Mouse (Mus musculus): ENCODE results near the gene 1700067K01Rik.

Gene 1700067K01Rik

DNA sequence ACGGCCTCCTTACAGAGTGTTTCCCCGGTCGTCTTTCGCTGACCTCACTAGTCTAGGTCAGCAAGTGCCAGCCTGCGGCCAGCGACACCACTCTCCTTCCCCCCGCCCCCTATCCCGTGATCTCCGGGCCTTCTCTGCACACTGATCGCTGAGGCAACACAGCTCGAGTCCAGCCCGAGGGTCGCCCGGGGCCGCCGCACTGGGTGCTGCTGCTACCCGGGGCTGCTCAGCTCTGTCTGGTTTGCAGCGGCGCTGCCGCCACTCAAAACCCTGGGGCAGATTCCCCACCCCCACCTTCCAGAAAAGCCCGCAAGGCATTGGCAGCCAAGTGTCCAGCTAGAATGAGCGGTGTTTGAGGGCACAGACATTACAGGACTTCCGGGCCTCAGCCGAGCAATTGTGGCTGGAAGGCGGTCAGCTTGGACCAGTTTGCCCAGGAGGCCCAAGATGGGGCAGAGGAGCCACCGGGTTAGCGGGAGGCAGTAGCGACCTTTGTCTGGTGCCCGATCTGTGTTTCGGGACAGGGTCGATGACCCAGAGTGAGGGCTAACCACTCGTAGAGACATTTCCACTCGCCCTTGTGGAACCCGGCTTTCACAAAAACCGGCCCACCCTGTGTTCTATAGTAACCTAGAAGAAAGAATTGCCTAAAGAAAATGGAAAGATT lies 11.3 kb downstream of the 1700067K01Rik start:
- peak; percentile 56 for DNase-seq

DNA sequence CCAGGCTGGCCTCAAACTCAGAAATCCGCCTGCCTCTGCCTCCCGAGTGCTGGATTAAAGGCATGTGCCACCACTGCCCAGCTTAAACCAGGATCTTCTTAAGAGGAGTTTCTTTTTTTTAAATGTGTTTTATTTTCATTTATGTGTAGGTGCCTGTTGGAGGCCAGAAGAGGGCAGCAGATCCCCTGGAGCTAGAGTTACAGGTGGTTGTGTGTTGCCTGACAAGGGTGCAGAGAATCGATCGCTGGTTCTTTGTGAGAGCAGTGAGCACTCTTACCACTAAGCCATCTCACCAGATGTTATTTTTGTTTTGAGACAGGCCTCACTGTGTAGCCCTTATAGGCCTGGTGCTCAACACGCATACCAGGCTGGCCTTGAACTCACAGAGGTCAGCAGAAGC lies 14.5 kb downstream of the 1700067K01Rik start:
- no peak for DNase-seq

DNA sequence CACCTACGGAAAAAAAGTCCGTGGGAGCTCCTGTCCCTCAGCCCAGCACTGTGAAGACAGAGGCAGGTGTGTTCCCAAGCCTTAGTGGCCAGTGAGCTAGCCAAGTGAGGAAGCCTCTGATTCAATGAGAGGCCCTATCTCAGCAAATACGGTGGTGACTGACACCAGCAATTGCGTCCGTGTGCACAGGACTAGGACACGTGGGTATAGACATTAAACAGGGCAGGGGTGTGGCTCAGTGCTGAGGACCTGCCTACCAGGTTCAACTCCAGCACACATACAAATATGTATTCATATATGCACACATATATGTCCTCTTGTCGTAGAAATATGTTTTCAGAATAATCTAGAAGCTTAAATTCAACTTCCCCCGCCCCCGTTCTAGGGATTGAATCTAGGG lies 18.4 kb downstream of the 1700067K01Rik start:
- no peak for DNase-seq

DNA sequence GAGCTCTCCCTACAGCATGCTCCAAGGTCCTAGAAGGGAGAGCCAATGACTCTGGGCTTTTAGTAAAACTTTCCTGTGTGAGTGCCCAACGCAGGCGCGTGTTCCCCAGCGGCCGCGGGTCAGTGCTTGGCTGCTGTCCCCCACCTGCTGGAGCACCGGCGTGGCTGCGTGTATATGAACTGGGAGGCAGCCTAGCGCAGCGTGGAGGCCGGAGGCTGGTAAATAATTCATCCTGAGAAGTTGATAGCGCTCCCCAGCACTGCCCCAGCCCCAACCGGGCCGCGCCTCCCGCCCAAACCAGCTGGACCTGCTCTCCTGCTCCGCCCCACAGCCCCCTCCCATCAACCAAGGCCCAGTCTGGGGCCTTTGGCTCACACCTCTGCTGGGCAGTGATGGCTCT lies 19.8 kb downstream of the 1700067K01Rik start, which contains the start of gene Palm3:
Gene Palm3 (plus strand): TSS at position 376 of the 400 bp plus-strand sequence.
- no peak for DNase-seq

DNA sequence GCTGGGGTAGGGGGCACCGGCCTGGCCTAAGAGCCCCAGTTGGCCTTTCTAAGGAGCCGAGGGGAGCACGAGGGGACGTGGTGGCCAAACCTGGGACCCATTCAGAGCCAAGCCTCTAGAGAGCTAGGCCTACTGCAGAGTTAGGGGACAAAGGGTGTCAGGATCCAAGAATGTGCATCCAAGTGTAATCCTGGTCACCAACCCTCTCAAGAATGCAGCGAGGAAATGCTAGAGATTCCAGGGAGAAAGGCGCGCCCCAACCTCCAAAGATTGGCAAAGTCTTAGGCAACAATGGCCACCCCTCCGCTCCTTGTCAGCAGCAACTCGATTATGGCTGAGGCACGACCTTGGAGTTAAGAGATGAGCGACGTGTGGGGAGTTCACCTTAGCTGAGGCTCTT lies 20.3 kb downstream of the 1700067K01Rik start:
- no peak for DNase-seq

- DNase-seq, result no peak
Measured at GRCm38 (mm10) chr8:84023085-84023484, 21.8 kb downstream of the 1700067K01Rik start.

GRCm38 (mm10) chr8:84023631-84024030 lies 22.3 kb downstream of the 1700067K01Rik start:
- no peak for DNase-seq

- DNase-seq, result peak; percentile 74
Measured at GRCm38 (mm10) chr8:84024171-84024570, 22.9 kb downstream of the 1700067K01Rik start.

DNA sequence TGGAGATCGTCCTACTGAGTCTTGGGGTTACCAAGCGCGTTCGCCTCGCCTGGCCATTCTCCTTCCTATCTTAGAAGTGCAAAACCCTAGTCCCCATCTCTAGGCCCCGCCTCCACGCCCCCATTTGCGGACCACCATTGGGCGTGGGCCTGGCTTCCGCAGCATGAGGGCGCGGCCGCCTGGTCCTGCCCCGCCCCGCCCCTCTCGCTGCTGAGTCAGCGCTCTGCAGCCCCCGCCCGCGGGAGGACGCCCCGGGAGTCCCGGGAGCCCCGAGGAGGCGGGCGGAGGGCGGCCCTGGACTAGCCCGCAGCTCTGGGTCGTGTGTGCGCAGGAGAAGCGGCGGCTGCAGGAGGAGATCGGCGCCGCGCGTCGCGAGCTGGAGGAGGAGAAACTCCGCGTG lies 24.6 kb downstream of the 1700067K01Rik start:
- peak; percentile 84 for DNase-seq

GRCm38 (mm10) chr8:84027449-84027848 lies 26.1 kb downstream of the 1700067K01Rik start:
- no peak for DNase-seq

GRCm38 (mm10) chr8:84029272-84029671 lies 28.0 kb downstream of the 1700067K01Rik start:
- DNase-seq, result no peak

DNA sequence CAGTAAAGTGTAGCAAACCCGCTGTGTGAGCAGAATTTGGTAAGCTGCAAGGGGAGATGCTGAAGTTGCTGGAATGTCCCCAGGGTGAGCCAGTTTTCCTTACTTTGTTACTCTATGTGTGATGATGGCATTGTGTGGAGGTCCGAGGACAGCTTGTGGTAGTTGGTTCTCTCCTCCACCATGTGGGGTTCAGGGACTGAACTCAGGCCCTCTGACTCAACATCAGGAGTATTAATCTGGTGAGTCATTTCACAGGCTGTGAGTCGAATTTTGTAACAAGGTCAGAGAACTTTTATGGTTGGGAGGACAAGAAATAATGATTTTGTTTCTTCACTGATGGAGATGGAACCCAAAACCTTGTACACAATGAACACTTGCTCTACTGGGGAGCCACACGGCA lies 31.5 kb downstream of the 1700067K01Rik start:
- DNase-seq, result no peak

- DNase-seq, result no peak
Measured at GRCm38 (mm10) chr8:84038015-84038414, 36.7 kb downstream of the 1700067K01Rik start.

DNA sequence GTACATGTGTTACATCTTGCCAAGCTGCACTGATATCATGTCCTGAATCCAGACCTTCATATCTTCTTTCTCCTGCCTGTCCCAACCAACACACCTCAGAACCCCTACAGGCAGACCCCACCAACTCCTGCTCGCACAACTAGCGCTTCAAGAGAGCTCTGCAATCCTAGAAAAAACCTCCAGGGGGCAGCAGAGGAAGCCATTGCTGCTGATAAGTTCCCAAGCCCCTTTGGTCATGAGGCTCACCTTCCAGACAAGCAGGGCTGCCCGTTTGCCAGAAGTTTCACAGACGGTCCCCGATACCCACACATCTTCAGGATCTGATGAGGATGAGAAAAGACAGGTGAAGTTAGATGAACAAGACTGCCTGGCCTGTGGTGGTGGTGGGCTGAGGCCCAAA lies 37.7 kb downstream of the 1700067K01Rik start:
- DNase-seq, result peak; percentile 90

DNA sequence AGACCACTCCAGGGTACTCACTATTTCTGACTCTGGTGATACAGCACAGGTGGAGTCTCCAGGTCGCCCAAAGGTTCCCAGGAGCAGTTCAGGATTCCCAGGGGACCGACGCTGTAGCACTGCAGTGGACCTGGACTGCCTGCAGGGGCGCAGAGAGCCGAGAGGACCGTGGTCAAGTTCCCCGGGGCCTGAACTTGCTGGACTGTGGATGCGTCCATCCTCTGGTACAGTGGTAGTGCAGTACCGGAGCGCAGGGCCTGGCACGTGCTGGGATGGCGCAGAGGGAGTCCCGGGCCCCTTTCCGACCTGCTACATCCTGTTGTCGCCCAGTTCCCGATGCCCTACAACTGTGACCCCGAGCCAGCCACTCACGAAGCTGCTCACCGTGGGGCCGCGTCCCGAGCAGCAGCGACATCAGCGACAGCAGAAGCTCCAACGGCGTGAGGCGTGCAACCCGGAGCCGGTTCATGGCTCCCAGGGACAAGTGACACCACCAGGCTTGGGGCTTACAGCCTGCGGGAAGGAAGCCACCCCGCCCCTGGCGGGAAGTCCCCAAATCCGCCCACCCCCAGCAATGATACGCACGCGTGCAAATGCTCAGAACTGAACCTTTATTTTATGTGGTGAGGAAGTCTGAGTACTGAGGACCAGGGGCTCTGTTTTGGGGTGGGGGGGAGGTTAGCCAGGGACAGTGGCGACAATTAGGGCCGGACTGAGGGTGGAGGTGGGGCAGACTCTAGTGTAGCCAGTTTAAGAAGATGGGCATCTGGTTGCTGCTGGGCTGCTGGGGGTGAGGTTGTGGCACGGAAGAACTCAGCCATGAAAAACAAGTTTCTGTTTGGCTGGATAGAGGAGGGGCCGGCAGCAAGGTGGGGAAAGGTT lies 41.0 kb downstream of the 1700067K01Rik start, which contains the start of gene Il27ra:
Gene Il27ra (minus strand): TSS at position 524 of the 882 bp plus-strand sequence.
- DNase-seq, result peak; percentile 81

DNA sequence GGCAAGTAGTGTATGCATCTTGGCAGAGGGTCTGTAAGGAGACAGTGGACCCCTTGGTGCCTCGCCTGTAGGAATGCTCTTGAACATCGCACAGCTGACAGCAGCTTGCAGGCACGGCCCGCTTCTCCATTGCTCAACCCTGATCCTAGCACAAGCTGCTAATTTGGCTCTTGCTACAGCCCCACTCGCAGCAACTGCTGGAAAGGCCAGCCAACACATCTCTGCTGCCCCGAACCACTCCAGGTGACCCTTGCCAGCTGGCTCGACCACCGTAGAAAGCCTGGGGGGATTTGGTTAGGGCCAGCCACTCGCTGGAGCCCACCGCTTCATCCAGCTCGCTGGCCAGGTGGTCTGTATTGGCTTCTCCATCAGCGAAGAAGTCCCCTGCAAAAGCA lies 41.6 kb downstream of the 1700067K01Rik start:
- DNase-seq, result no peak

GRCm38 (mm10) chr8:84044103-84044502 lies 42.8 kb downstream of the 1700067K01Rik start:
- DNase-seq, result no peak

DNA sequence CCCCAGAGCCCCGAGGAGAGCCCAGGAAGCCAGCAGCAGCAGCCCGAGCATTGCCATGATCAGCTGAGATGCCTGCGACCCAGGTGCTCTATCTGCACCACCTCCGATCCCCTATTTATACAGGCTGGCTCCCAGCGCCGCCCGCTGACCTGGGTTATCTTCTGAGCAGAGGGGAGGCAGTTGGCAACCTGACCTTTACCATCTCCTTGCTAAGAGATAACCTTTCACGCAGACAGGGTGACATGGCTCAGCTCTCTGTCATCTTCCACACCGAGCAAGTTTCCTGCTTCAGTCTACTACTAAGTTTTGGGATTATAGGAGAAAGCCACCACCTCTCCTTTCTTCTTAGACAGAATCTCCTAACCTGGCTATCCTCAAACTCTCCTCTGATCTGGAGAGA lies 43.6 kb downstream of the 1700067K01Rik start, which contains the start of gene Rln3:
Gene Rln3 (minus strand): TSS at position 101 of the 400 bp plus-strand sequence.
- DNase-seq, result no peak

- no peak for DNase-seq
Measured at GRCm38 (mm10) chr8:84046505-84046904, 45.2 kb downstream of the 1700067K01Rik start.

- DNase-seq, result no peak
Measured at GRCm38 (mm10) chr8:84048171-84048570, 46.9 kb downstream of the 1700067K01Rik start.

GRCm38 (mm10) chr8:84052746-84053145 lies 51.4 kb downstream of the 1700067K01Rik start:
- DNase-seq, result no peak

DNA sequence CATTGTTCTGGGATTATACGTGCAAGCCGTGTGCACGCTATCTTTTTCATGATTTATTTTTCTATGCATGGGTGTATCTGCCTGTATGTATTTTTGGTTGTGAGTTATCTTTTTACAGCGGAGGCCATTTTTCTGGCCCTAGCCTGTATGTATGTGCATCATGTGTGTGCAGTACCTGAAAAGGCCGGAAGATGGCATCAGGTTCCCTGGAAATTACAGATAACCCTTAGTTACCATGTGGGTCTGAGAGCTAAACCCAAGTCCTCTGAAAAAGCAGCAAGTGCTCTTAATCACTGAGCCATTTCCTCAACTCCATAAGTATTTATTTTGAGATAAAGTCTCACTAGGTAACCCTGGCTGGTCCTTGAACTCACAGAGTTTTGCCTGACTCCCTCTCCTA lies 51.9 kb downstream of the 1700067K01Rik start:
- DNase-seq, result no peak
